Mouse (Mus musculus) liver, embryonic 14.5 days (tissue): ENCODE measurements around the gene Hydin. TPM values are rescaled to one million over a fixed set of nuclear protein-coding genes. Genes with fewer than 3 reads are reported as not detected.
"Not testable (repeated sequence)": the region's sequence is repeated elsewhere in the genome, so short reads cannot be mapped to it uniquely, and the experiment has no call there.

Experiments
- ATAC-seq: fragments of 200-750 bp; cut with Nextera tagmentation; 2 replicates; pipeline ENCODE4 v1.8.0; 2017; ENCODE audit warnings: moderate number of reproducible peaks, mild to moderate bottlenecking, moderate library complexity; ENCODE audit not compliant: insufficient read depth
- DNase-seq, 3 experiments: peaks; one replicate each; pipeline ENCODE4 v3.0.0-alpha.2; 2012 to 2013; ENCODE audit warnings: low read depth in 3 of 3, low spot score in 3 of 3
- H3K27ac ChIP-seq: fragments of 300-500 bp; sonication (generic); 2 replicates; pipeline ENCODE4 v1.5.1; 2014; ENCODE audit warnings: moderate library complexity, mild to moderate bottlenecking, control low read depth, inconsistent platforms
- H3K27me3 ChIP-seq: fragments of 300-500 bp; sonication (generic); 2 replicates; pipeline ENCODE4 v1.6.1; 2014; ENCODE audit warnings: mild to moderate bottlenecking, low read length, moderate library complexity; ENCODE audit not compliant: control insufficient read depth, insufficient read depth
- H3K36me3 ChIP-seq: fragments of 300-500 bp; sonication (generic); replicated peaks from 2 replicates; pipeline ENCODE4 v1.6.1; 2014; ENCODE audit warnings: low read depth; ENCODE audit not compliant: control insufficient read depth, insufficient read depth
- H3K4me1 ChIP-seq, 2 experiments: fragments of 200-500 bp in 1 of 2; fragments of 300-500 bp in 1 of 2; sonication (generic) in 1 of 2; replicated peaks; 2 replicates each; pipeline ENCODE4 v1.6.1; 2012 to 2014; ENCODE audit warnings: antibody characterized with exemption in 1 of 2, inconsistent platforms in 1 of 2, low read length in 1 of 2; ENCODE audit not compliant: control insufficient read depth in 2 of 2, insufficient read depth in 2 of 2
- H3K4me2 ChIP-seq: fragments of 300-500 bp; sonication (generic); 2 replicates; pipeline ENCODE4 v1.6.1; 2014; ENCODE audit warnings: low read depth, mild to moderate bottlenecking, control low read depth, moderate library complexity
- H3K4me3 ChIP-seq, 2 experiments: fragments of 200-500 bp in 1 of 2; fragments of 300-500 bp in 1 of 2; sonication (generic) in 1 of 2; 2 replicates each; pipeline ENCODE4 v1.5.1; 2012 to 2014; ENCODE audit warnings: low read depth in 2 of 2, low read length in 2 of 2, mild to moderate bottlenecking in 2 of 2, control low read depth in 1 of 2, inconsistent platforms in 1 of 2, moderate library complexity in 1 of 2; ENCODE audit not compliant: insufficient read depth in 1 of 2
- H3K9ac ChIP-seq: fragments of 300-500 bp; sonication (generic); replicated peaks from 2 replicates; pipeline ENCODE4 v1.6.1; 2014; ENCODE audit warnings: mild to moderate bottlenecking, control low read depth, moderate library complexity
- H3K9me3 ChIP-seq: fragments of 300-500 bp; sonication (generic); 2 replicates; pipeline ENCODE4 v1.6.1; 2016; ENCODE audit warnings: low read length, mixed read lengths; ENCODE audit not compliant: control insufficient read depth
- CTCF ChIP-seq: IDR thresholded peaks from 2 replicates; pipeline ENCODE4 v1.5.1; 2016; ENCODE audit warnings: antibody characterized with exemption, low read depth, control low read depth
- EP300 ChIP-seq: IDR thresholded peaks from 2 replicates; pipeline ENCODE4 v1.6.1; 2016; ENCODE audit warnings: antibody characterized with exemption, low read depth
- WGBS: fragments of 180-500 bp; shearing (Covaris S2); extraction: QIAGEN DNeasy Blood & Tissue Kit; methylation state at CpG from one replicate; pipeline ENCODE4 v1.1.7; 2014; ENCODE audit not compliant: insufficient replicate concordance; 5-methylcytosine and 5-hydroxymethylcytosine counted together
- polyA plus RNA-seq, 2 experiments: library from polyadenylated mRNA; depleted of rRNA in 1 of 2; stranded (reverse) in 1 of 2; unstranded in 1 of 2; fragments of >200 nt; fragmentation: Nextera tagmentation in 1 of 2; extraction: Ambion mirVana in 1 of 2; gene quantifications; 2 replicates each; pipeline versions ENCODE4 v1.2.1 to v1.2.3; 2012 to 2014

Hydin gene
- polyA plus RNA-seq, 2 experiments: 0.03 to 0.10 TPM

DNA sequence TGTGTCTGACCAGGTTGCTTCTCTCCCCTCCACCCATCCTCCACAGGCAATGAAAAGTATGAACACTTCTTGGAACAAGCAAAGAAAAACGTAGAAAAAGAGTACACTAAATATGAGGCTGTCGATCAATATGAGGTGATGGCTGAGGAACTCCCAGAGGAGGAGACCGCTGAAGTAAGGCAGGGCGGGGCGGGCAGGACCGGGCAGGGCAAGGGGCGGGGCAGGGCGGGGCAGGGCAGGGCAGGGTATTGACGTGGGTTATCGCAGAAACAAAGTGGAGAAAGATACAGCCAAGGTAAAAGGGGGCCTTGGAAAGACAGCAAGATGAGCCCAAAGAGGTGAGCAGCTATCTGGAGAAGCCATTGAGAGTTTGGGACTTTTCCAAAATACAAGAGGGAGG lies 236.1 kb downstream of the Hydin start:
- Histone ChIP-seq H3K36me3 (no peaks in the 10 kb centered on the region), H3K4me1 (peaks cover 0 to 8% of the 10 kb centered on the region in 2 experiments; a peak in 2 of 4 replicates), H3K9ac (no peak overlapping the region), H3K9me3 (no peaks in the 10 kb centered on the region), H3K4me3 (no peak overlapping the region), H3K27ac (no peak overlapping the region), H3K27me3 (no peaks in the 10 kb centered on the region), H3K4me2 (peak overlapping the region; percentile 13; the same call in 1 of the 2 replicates)
- ATAC-seq (peak; percentile 60), DNase-seq (no peak)
- TF ChIP-seq CTCF: no peak
- no peak for TF ChIP-seq EP300
- WGBS: 14% methylated on average over 10 of the region's 10 CpGs

DNA sequence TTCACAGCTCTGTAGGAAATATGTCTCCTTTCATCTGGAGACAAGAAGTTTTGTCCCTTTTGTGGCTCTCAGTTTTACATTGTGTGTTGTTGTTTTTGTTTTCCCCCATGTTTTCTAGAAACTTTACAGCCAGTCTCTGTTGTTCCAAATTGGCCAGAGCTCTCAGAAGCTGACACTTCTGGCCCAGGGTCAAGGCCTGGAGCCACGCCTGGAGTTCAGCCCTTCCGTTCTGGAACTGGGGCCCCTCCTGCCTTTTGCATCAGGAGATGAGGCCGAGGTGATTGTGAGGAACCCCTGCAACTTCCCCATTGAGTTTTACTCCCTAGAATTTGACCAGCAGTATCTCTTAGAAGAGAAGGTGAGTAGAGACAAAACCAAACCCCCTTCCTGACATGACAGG lies 242.0 kb downstream of the Hydin start:
- ATAC-seq: no peak
- H3K36me3 ChIP-seq: no peaks in the 10 kb centered on the region
- WGBS: 38% methylated on average over 3 of the region's 3 CpGs
- H3K4me1 ChIP-seq: no peaks in the 10 kb centered on the region
- H3K9me3 ChIP-seq: no peaks in the 10 kb centered on the region
- TF ChIP-seq CTCF (no peak), EP300 (no peak)
- H3K27ac ChIP-seq: no peak overlapping the region
- H3K27me3 ChIP-seq: no peaks in the 10 kb centered on the region
- no peak overlapping the region for H3K4me3 ChIP-seq
- H3K4me2 ChIP-seq: no peak overlapping the region
- DNase-seq: no peak
- H3K9ac ChIP-seq: no peak overlapping the region

DNA sequence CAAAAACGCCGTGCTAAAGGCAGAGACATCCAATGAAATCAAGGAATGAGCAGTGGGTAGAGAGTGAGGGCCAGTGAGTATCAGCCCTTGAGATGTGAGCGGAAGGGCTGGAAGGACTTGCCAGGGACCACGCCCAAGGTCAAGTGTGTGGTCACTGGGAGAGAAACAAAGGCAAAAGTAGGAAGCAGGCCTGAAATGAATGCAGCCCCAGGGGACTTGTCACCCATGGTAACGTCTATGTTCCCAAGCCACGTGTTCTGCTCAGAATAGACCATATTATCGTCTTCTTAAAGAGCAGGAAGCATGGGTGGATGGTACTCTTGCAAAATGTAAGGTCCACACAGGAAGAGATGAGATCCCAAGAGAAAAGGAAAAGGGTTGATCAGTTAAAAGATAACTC lies 253.0 kb downstream of the Hydin start:
- no peak overlapping the region for H3K4me3 ChIP-seq
- no peaks in the 10 kb centered on the region for H3K36me3 ChIP-seq
- H3K27ac ChIP-seq: no peak overlapping the region
- no peaks in the 10 kb centered on the region for H3K4me1 ChIP-seq
- DNase-seq: no peak
- TF ChIP-seq CTCF: no peak
- no peak for TF ChIP-seq EP300
- no peaks in the 10 kb centered on the region for H3K9me3 ChIP-seq
- no peak for ATAC-seq
- WGBS: 57% methylated on average over 7 of the region's 7 CpGs
- no peaks in the 10 kb centered on the region for H3K27me3 ChIP-seq
- H3K4me2 ChIP-seq: no peak overlapping the region
- no peak overlapping the region for H3K9ac ChIP-seq

DNA sequence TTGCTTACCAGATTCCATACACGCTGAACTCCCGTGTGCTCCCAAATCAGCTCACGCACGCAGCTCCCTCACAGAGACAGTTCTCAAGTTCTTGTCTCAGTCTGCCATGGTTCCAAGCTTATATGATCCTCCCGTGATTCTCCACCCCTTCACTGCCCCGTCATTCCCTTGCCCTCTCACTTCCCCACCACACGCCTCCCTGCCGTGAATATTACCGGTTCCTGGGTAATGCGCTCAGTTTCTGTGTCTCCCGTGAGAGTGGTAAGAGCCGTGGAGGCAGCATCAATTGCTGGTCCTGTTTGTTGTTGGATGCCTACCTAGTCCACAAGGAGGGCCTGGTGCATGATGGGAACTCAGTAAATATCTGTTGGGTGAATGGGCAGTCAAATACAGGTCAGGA lies 255.1 kb downstream of the Hydin start:
- peaks cover 0 to 4% of the 10 kb centered on the region in 2 experiments; a peak in 1 of 4 replicates for H3K4me1 ChIP-seq
- TF ChIP-seq CTCF: no peak
- no peak for TF ChIP-seq EP300
- WGBS: 72% methylated on average over 12 of the region's 12 CpGs
- H3K27ac ChIP-seq: no peak overlapping the region
- ATAC-seq (no peak), DNase-seq (no peak)
- H3K9ac ChIP-seq: no peak overlapping the region
- no peaks in the 10 kb centered on the region for H3K36me3 ChIP-seq
- H3K9me3 ChIP-seq: no peaks in the 10 kb centered on the region
- no peak overlapping the region for H3K4me2 ChIP-seq
- H3K4me3 ChIP-seq: no peak overlapping the region
- H3K27me3 ChIP-seq: no peaks in the 10 kb centered on the region

DNA sequence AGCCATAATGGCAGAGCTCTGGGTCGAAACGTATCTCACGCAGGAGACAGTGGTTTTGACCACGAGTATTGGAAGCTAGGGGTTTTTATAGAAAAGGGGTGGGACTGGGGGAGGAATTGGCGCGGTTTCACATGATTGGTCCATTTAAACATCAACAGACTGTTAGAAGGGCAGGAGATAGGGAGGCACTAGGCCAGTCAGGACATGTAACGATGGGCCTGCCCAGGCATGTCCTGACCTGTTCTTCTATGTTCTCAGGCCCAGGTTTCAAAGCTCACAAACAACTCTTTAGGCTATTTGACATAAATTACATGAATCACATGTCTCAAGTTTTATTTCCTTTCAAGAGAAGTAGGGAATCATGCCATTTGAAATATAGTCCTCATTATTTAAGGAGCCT lies 255.7 kb downstream of the Hydin start:
- H3K36me3 ChIP-seq, H3K27me3 ChIP-seq, H3K9me3 ChIP-seq, H3K9ac ChIP-seq, H3K4me2 ChIP-seq, H3K4me3 ChIP-seq, DNase-seq, H3K4me1 ChIP-seq, H3K27ac ChIP-seq, ATAC-seq: not testable (repeated sequence)
- WGBS: 78% methylated on average over 7 of the region's 7 CpGs
